Mouse (Mus musculus) cerebral cortex, adult 2 months (tissue): ENCODE data around the gene Ralgps1.

ENCODE experiments used
- WGBS: fragments of 180-500 bp; shearing (Covaris S2); methylation state at CpG from one replicate; pipeline ENCODE4 v1.1.7; 2018; 5-methylcytosine and 5-hydroxymethylcytosine counted together

The Ralgps1 gene

DNA sequence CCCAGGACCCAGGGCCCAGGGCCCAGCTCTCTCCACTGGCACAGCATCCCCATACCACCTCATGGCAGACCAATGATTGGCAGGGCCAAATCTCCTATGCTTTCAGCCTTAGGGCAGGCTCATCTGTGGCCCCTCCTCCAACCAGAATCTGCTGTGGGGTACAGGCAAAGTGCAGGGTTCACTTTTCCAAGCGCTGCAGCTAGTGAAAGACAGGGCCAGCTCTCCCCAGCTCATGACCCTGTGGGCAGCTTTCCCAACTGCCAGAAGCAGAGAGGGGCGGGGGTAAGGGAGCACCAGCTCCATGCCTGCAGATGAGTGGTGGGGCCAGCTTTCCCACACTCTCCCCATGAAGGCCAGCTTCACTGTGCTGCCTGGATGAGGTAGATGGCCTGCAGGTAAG lies 160.4 kb downstream of the Ralgps1 start:
- WGBS = 73% methylated on average over 2 of the region's 2 CpGs

DNA sequence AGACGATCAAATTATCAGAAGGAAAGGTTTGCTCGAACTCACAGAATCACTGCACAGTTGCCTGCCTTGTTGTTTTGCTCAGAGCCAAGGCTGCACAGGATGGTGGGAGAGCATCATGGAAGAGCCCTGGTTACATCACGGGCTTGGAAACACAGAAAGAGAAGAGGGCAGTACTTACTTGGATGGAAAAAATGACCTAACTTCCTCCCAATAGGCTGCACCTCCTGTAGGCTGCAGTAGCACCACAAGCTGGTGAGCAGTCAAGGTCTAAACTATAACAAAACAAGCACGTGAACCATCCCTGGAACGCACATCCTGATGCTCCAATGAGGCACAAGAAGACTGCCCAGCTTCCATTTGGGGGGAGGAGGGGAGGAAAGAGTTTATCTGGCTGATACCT lies 163.2 kb downstream of the Ralgps1 start:
- WGBS = 91% methylated on average over 5 of the region's 5 CpGs

DNA sequence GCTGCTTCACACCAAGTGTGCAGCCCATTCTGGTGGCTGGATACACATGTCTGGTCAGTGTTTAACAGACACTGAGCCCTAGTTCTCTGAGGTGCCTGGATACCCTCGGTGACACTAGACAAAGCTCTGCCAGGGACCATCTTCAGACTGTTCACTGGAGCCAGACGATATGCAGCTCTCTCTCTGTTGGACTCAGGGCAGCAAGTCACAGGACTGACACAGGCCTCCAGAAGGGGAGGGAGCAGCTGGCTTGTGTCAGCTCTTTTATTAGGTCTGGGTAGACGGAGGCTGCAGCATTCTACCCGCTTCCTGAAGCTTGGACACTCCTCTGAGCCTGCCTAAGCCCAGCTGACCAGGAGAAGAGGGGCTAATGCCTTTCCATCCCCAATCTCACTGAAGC lies 164.2 kb downstream of the Ralgps1 start:
- 44% methylated on average over 4 of the region's 4 CpGs for WGBS

DNA sequence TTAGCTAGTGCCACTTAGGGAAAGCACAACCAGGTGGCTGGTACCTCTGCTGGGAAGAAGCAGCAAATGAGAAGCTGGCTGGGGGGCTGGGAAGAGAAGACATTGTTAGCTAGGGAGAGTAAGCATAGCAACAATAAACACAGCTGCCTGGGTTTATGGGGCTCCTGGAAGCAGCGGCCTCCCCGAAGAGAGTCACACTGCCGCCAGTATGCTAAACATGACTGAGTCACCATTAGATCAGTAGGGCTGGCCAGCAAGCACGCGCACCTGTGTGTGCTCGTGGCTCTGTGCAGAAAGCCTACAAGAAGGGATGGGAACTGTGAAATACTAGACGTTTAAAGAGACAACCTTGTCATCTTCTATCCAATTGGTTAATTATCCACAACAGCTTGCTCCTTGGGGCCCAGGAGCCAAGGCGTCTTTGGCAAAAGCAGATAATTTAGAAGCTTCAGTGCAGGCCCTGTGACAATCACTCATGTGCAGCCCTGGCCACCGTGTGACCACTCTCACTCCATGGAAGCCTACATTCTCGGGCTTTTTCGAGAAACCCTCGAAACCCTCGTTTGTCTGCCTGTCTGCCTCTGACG lies 165.3 kb downstream of the Ralgps1 start:
- 51% methylated on average over 14 of the region's 14 CpGs for WGBS

DNA sequence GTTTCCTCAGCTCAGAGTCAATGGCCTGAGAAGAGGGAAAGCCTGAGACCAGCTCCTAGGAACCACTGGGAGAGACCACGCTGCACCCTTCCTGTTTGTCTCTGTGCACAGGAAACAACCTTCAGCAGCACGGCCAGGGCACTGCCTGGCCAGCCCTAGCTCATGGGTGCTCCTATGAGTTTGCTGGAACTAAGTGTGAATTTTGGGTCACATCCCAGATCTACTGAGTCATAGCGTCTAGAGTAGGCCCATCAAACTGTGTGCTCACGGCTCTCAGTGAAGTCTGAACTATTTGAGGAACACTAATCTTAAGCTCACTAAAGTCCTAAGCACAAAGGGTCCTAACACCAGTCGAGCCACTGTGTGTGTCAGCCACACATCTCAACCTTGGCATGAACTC lies 166.3 kb downstream of the Ralgps1 start:
- WGBS = 39% methylated on average over 5 of the region's 5 CpGs

DNA sequence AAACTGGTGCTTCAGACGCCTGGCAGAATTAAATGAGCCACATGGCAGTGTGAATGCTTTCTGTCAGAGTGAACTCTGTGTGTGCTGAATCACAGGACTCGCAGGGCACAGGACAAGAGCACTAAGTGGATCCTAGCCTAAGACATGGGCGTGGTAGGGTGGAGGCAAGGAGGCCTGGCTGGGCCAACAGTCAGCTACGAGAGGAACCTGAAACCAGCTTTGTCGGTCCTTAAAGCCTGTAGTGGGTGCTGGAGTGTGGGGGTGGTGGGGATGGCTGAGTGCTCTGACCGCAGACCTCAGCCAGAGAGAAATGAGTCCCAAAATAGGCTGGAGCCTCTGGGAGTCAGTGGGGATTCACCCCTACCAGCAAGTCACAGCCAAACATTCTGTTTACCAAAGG lies 168.0 kb downstream of the Ralgps1 start:
- WGBS = 49% methylated on average over 6 of the region's 6 CpGs

DNA sequence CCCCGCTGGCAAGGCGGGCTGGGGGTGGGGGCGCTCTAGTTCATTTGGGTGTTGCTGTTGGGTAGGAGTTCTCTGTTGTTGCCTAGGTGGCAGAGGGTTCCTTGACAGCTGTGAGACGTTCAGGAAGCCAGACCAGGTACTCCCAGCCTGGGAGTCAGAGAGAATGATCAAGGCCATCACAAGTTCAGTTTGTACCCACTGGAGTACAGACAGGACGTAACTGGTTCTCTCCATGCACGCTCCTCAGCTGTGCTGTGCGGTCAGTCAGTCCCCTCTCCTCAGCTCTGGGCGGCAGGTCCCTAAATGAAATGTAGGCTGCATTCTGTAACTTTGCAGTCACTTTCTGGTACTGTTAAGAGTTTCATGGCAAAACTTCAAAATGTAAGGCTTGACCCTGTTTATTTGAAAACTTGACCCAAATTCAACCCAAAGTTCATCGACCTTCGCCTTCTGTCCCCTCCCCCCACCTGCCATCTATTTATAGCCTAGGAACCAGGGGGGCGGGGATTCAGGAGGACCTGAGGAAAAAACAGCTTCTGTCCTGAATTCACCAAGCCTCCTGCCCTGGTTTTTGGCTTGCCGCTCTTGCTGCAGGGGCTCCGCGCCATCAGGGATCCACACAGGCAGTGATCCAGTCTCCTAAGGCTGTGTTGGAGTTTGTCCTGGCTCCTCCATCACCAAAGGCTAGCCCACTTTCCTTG lies 170.8 kb downstream of the Ralgps1 start:
- 73% methylated on average over 14 of the region's 14 CpGs for WGBS

DNA sequence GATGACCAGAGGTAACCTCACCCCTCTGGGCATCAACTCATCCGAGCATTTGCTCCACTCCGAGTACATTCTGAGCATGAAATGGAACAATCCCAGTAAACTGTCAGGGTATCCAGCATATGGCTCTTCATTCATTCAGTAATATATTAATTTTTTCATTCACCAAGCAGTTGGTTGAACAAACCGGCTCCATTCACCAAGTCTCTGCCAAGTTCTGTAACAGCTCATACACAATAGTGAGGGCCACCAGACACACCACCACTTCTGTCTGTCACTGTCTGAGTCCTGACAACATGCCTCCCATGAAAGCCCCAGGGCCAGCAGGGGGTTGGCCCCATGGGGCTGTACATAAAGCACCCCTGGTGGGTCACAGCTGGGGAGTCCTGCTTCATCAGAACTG lies 181.3 kb downstream of the Ralgps1 start:
- 67% methylated on average over 3 of the region's 3 CpGs for WGBS

DNA sequence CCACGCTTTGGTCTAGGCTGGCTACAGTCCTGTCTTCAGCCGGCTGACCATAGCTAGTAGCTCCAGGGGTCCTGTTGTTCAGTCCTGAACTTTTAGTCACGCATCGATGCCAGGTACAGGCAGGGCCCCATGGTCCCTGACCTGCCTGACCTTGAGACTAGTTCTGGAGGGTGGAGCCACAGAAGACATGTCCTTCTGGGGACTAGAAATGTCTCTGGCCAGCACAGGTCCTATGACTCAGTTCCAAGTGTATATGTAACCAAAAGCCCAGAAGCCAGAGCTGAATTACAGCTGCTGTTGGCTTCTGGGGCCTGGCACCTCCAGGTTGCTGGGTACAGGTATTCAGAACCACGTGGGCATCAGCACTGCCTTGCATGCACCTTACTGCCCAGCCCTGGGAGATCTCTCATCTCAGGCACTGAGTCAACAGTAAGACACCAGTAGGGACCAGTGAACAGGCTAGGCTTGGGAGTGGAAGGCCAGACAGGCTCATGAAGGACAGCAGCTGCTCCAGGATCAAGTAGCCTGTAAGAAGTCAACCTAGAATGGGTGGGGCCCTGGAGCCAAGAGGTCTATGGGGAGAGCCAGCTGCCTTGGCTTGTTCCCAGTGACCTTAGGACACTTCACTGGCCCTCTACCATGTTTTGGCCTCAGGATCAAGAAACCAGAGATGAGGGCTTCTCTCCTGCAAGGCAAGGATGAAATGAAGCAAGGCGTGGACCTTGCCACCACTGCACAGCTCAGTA lies 182.2 kb downstream of the Ralgps1 start:
- 89% methylated on average over 6 of the region's 6 CpGs for WGBS

DNA sequence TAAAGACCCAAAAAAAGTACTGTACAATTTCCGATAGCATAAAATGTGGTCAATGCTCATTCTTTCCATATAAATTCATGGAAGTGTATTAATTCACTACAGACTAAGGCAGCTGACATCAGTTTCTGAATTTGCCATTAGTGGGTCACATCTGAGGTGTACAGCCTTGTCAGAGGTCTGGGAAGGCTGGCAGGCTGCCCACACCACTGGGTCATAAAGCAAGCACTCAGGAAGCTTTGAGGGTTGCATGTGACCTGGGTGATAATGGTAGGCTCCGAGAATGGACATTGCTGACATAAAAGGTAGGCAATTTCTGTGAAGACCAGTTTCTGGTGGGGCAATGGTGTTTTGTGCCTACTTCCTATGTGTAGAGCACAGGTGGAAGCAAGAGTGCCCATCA lies 183.4 kb downstream of the Ralgps1 start:
- WGBS = 87% methylated on average over 2 of the region's 2 CpGs

DNA sequence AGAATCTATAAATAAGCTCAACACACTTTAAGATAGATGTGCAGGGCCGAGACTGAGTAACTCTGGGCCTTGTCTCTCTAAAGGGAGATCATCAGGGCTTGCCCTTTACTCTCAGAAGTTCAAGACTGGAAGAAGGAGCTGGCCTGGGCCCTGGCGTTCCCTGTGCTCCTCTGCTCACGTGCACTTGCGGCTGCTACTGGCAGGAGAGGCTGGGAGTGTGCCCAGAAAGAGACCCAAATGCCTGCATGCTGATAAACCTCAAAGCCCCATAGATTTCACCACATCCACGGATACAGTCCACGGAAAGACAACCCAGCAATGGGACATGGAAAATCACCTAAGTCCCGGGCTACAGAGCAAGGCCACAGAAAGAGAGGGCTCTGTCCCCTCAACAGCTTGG lies 184.8 kb downstream of the Ralgps1 start:
- 56% methylated on average over 7 of the region's 7 CpGs for WGBS

DNA sequence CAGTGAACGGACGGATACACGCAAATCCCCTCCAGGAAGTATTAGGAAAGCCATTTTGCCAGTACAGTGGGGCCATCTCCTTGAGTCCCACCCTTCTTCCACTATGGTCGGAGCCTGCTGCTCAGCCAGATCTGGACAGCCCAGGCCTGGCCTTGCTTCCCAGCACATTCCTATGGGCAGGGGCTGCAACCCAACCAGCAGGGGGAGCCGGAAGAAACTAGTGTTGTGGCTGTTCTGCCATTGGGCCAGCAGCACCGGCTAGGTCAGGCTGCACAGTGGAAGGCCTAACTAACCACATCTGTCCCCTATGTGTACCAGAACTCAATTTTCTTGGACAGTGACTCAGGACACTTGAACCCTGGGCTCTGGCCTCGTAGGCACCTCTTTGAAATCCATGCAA lies 186.0 kb downstream of the Ralgps1 start:
- WGBS = 73% methylated on average over 7 of the region's 7 CpGs

DNA sequence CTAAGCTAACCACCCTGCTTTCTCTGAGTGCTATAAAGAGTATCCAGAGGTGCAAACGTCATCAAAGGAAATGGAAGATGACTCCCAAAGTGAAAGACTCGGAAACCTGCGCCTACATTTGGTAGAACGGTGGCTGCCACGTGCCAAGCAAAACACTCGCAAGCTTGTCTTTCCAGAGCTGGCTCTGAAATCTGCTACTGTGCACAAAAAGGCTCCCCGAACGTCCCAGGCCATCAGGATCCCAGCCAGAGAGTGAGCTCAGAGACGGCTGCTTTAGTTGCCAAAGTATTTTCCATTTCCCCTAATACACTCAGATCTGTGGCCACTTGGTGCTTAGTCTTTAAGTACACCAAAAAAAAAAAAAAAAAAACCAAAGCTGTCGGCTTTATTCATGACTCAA lies 186.6 kb downstream of the Ralgps1 start:
- 37% methylated on average over 10 of the region's 10 CpGs for WGBS

DNA sequence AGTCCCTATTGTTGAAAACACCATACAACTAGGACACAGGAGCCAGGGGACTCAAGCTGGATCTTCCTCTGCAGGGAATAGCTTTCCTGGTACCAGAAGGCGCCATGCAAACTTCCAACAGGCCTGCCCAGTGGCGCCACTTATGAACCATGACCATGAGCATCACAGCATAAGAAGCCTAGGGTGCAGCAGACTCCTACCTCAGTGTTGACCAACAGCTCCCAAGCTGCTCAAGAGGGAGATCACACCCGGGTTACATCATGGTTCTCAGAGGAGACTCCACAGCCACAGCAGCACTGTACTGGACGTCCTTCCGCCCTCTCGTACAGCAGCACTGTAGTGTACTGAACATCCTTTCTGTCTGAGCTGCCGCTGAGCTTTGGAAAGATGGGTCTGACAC lies 188.0 kb downstream of the Ralgps1 start:
- WGBS = 96% methylated on average over 7 of the region's 7 CpGs

DNA sequence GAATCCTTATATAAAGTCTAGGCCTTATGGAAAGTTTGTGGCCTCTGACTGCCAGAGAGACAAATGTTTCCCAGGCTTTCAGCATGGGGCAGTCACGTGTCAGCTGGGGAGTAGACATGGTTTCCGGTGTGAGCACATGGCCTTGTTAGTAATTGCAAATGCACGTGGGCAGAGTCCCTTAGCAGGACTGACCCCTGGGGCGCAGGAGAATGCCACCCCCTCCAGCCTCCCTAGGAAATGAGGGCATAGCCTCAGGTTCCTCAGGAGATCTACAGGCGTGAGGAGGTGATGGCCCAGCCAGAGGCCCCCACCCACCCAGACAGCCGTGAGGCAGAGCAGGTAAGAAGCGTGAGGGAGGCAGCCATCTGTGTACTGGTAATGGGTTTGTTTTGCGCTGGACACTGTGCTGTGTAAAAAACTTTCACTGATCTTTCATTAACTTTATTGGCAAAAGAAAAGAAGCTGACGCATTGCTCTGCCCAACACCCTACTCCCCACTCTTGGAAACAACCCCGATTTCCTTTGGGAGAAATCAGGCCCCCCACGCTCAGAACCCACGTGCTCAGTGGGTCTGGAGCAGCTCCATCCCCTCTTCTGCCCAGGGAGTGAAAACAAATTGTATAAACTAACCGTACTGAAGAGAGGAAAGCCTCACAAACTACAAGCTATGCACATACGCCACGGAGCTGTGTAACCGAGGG lies 191.2 kb downstream of the Ralgps1 start:
- WGBS = 36% methylated on average over 16 of the region's 16 CpGs

DNA sequence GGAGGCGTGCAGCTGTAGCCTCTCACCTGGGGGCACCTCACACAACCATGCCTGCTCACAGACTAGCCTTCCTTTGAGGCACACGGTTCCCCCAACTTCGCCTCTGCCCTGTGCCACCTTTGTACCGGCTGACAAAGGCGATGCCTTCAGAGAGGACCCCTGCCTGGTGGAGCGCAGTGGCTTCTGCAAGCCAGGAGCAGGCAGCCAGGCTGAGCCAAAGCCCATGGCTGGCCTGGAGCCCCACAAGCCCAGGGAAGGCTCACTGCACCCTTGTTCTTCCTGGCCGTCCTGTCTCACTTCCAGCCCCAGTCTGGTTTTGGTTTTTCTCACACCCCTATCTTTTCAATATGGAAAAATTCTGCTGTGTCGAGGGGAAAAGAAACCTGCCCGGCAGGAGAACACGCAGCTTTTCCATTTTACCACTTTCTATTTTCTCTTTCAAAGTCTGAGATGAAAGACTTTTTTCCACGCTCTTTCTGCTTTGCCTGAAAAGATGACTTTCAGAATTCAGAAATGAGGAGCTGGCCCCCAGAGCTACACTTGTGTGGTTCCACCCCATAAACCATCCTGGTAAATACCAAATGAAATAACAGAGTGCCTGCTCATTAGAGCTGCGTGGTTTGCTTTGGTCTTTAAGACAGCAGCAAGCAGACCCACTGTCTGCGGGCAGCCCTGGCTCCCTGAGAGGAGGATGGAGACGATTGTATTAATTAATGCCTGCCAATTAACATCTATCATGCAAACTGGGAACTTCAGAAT lies 191.9 kb downstream of the Ralgps1 start:
- 60% methylated on average over 14 of the region's 14 CpGs for WGBS

DNA sequence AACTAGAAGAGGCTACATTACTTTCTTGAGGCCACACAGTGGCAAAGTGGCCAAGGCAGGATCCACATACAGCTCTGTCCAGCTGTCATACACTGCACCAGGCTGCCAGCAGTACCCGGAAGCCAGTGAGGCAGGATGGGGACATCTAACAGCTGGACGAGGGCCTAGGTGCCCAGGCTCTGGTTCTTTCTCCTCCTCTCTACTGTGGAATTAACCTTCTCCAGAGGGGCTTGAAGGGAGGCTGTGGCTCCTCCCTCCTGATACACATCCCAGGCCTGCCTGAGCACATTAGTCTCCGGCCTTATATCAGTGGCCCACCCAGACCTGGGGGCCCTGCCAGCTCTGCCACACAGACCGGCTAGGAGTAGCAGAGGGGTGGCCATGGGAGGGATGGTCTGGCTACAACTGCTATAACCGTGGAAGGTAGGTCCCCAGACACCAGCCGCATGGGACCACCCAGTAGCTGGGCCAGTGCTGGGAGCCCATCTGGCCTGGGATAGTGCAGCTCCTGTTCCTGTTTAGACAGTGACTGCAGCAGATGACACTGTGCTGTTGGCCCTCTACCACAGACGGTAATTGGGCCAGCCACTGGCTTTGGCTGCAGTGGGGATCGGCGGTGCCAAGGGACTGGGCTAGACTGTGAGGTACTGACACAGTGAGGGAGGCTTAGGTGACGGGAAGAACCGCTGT lies 192.9 kb downstream of the Ralgps1 start:
- 56% methylated on average over 11 of the region's 11 CpGs for WGBS

DNA sequence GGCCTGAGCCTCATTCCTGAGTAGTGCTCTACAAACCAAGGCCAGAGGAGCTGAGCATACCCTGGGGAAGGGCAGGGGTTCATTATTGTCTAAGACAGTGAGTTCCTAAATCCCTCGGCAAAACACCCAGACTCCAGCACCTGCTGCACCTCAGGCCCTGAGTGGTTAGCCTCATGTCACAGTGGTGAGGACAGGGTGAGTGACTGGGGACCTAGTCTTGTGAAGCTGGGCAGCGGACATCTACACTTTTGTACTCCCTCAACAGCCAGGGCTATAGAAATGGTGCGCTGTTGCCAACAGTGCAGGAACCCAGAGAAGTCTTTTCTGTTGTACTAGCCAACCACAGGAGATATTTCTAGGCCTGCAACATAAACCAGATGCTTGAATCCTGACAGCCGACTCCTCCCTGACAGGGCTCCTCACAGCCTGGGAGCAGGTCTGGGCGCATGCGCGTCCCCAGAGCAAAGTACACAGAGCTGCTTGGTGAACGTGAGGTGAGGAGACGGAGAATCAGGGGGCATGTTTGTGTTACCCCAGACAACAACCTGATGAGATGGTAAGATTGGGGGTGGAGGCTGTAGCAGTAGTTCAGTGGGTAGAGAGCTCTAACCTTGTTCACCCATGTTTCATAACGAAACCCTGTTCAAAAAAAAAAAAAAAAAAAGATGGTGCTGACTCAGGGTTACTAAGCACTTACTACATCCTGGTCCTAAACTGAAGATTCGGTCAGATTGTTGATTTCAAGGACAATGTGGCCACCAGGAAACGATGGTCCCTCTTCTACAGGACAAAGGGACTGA lies 193.6 kb downstream of the Ralgps1 start:
- WGBS = 74% methylated on average over 12 of the region's 12 CpGs

DNA sequence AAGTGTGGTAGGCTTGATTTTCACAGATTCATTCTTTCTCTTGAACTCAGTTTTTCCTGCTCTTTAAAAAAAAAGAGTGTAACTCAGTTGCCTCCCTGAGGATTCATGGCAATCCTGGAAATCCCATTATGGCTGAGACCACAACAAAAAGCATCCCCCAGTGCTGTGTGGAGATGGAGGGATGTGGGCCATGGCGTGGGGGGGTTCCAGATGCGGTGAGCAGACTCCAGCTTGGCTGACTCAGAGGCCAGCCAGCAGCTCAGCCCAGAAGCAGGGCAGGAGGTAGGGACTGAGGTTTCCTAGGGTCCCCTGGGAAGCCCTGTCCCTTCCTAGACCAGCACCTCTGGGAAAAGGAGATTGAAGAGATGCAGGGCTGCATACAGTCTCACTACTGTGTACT lies 194.4 kb downstream of the Ralgps1 start:
- 47% methylated on average over 2 of the region's 2 CpGs for WGBS

DNA sequence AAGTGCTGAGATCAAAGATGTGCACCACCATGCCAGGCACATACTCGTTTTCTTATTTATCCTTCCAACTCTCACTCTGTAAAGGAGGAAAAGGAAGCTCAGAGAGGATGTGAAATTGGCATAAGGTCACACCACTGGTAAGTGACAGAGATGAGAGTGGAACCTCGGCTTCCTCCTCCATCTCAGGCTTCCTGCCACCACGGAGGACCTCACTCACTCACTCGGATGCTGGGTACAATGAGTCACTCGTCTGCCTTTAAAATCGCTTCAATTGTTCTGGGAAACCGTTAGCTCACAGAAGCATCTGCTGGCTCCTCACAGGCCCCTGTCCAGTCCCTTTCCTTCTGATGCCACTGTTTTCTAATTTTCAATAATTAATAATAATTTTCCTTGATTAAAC lies 194.8 kb downstream of the Ralgps1 start:
- 36% methylated on average over 7 of the region's 7 CpGs for WGBS
